Mouse (Mus musculus) cerebellum, adult 2 months (tissue): ENCODE results near the gene Gm128.

Experiments used
- CTCF ChIP-seq: fragments of 200-500 bp; IDR thresholded peaks from 2 replicates; pipeline ENCODE4 v1.5.1; 2011; ENCODE audit warnings: low read depth, mild to moderate bottlenecking, control low read depth, low read length, moderate library complexity, borderline replicate concordance; ENCODE audit not compliant: insufficient read depth
- POLR2A ChIP-seq: fragments of 200-500 bp; IDR thresholded peaks from 2 replicates; pipeline ENCODE4 v1.6.1; 2011; ENCODE audit warnings: low read length, control low read depth, borderline replicate concordance; ENCODE audit not compliant: insufficient read depth

DNA sequence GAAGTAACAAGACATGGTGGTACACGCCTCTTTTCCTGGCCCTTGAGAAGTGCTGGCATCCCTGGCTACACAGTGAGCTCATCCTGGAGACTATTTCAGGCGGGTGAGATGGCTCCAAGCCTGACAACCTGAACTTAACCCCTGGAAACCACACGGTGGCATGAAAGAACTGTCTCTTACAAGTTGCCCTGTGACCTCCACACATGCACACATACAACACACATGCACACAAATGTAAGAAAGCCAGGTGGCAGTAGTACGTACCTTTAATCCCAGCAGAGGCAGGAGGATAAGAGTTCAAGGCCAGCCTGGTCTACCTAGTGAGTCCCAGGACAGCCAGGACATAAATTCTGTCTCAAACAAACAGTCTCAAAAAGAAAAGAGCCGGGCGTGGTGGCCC is 2.4 kb downstream of the Gm128 start:
- TF ChIP-seq POLR2A: no peak
- TF ChIP-seq CTCF: no peak
